Mouse (Mus musculus) skeletal muscle tissue, adult 2 months (tissue): ENCODE measurements around the gene Ngly1.

Experiments
- DNase-seq: peaks from one replicate; pipeline ENCODE4 v3.0.0-alpha.2; 2012; ENCODE audit warnings: low read depth, low spot score

Gene Ngly1

GRCm38 (mm10) chr14:16249171-16249874 is at the start of gene Ngly1, which contains the start of gene Oxsm:
Gene Ngly1, plus strand, starts transcription at chr14:16249280.
Gene Oxsm, minus strand, starts transcription at chr14:16249808.
- peak; percentile 82 for DNase-seq

GRCm38 (mm10) chr14:16200220-16200912 is 48.7 kb upstream of the Ngly1 start:
- no peak for DNase-seq

GRCm38 (mm10) chr14:16200969-16201638 is 48.0 kb upstream of the Ngly1 start:
- DNase-seq = no peak

- DNase-seq = no peak
Measured at GRCm38 (mm10) chr14:16201673-16202072, 47.4 kb upstream of the Ngly1 start.

- DNase-seq = no peak
Measured at GRCm38 (mm10) chr14:16207722-16208121, 41.4 kb upstream of the Ngly1 start.

- no peak for DNase-seq
Measured at GRCm38 (mm10) chr14:16219015-16219414, 30.1 kb upstream of the Ngly1 start.

- no peak for DNase-seq
Measured at GRCm38 (mm10) chr14:16229395-16229794, 19.7 kb upstream of the Ngly1 start.

- DNase-seq = no peak
Measured at GRCm38 (mm10) chr14:16230581-16230980, 18.5 kb upstream of the Ngly1 start.

- no peak for DNase-seq
Measured at GRCm38 (mm10) chr14:16233515-16233914, 15.6 kb upstream of the Ngly1 start.

- no peak for DNase-seq
Measured at GRCm38 (mm10) chr14:16236466-16236865, 12.6 kb upstream of the Ngly1 start.

GRCm38 (mm10) chr14:16242193-16242815 is 6.8 kb upstream of the Ngly1 start:
- no peak for DNase-seq

GRCm38 (mm10) chr14:16242947-16243602 is 6.0 kb upstream of the Ngly1 start:
- peak; percentile 87 for DNase-seq

- DNase-seq = no peak
Measured at GRCm38 (mm10) chr14:16243603-16244209, 5.4 kb upstream of the Ngly1 start.

- DNase-seq = no peak
Measured at GRCm38 (mm10) chr14:16244370-16244769, 4.7 kb upstream of the Ngly1 start.

- DNase-seq = no peak
Measured at GRCm38 (mm10) chr14:16245127-16245526, 4.0 kb upstream of the Ngly1 start.

- no peak for DNase-seq
Measured at GRCm38 (mm10) chr14:16246340-16246912, 2.7 kb upstream of the Ngly1 start.

GRCm38 (mm10) chr14:16248135-16248534 is 945 bp upstream of the Ngly1 start:
- DNase-seq = no peak

- DNase-seq = no peak
Measured at GRCm38 (mm10) chr14:16248603-16249157, 400 bp upstream of the Ngly1 start.

GRCm38 (mm10) chr14:16250099-16250498 is 1.0 kb downstream of the Ngly1 start:
- DNase-seq = no peak

- no peak for DNase-seq
Measured at GRCm38 (mm10) chr14:16255745-16256144, 6.7 kb downstream of the Ngly1 start.
